Mouse (Mus musculus): Measurements from ENCODE around the gene Zfp580.
"Not testable (repeated sequence)": the region's sequence is repeated elsewhere in the genome, so short reads cannot be mapped to it uniquely, and the experiment has no call there.

Gene Zfp580

GRCm38 (mm10) chr7:5051193-5052192 lies at the start of gene Zfp580:
Gene Zfp580, plus strand, starts transcription at chr7:5051538.
- DNase-seq = peak; percentile 86

- DNase-seq = not testable (repeated sequence)
Observed at GRCm38 (mm10) chr7:5002876-5003275, 48.5 kb upstream of the Zfp580 start.

GRCm38 (mm10) chr7:5008229-5008628 lies 43.1 kb upstream of the Zfp580 start:
- DNase-seq = no peak

GRCm38 (mm10) chr7:5012681-5013513 lies 38.4 kb upstream of the Zfp580 start:
- DNase-seq = peak; percentile 59

GRCm38 (mm10) chr7:5014251-5015117 lies 36.9 kb upstream of the Zfp580 start, which contains the start of the genes Zfp524 and Fiz1:
Gene Zfp524, plus strand, starts transcription at chr7:5014415.
Gene Fiz1, minus strand, starts transcription at chr7:5014697.
- peak; percentile 95 for DNase-seq

- DNase-seq = peak; percentile 96
Observed at GRCm38 (mm10) chr7:5015118-5016001, 36.0 kb upstream of the Zfp580 start, which contains the start of gene Gm44973. Gene Gm44973, plus strand, starts transcription at chr7:5015496.

- peak; percentile 54 for DNase-seq
Observed at GRCm38 (mm10) chr7:5016057-5016456, 35.3 kb upstream of the Zfp580 start.

- DNase-seq = peak; percentile 48
Observed at GRCm38 (mm10) chr7:5016920-5017319, 34.4 kb upstream of the Zfp580 start.

- peak; percentile 70 for DNase-seq
Observed at GRCm38 (mm10) chr7:5017352-5017751, 34.0 kb upstream of the Zfp580 start.

GRCm38 (mm10) chr7:5017931-5018330 lies 33.4 kb upstream of the Zfp580 start:
- DNase-seq = no peak

- DNase-seq = not testable (repeated sequence)
Observed at GRCm38 (mm10) chr7:5019576-5019975, 31.8 kb upstream of the Zfp580 start.

- DNase-seq = peak; percentile 99
Observed at GRCm38 (mm10) chr7:5020000-5020681, 31.2 kb upstream of the Zfp580 start, which contains the start of the genes Zfp865 and Ccdc106. Gene Zfp865, plus strand, starts transcription at chr7:5020376. Gene Ccdc106, plus strand, starts transcription at chr7:5020553.

GRCm38 (mm10) chr7:5020685-5021084 lies 30.7 kb upstream of the Zfp580 start:
- DNase-seq = peak; percentile 73

GRCm38 (mm10) chr7:5021197-5021596 lies 30.1 kb upstream of the Zfp580 start:
- DNase-seq = no peak

GRCm38 (mm10) chr7:5029543-5029942 lies 21.8 kb upstream of the Zfp580 start:
- peak; percentile 29 for DNase-seq

GRCm38 (mm10) chr7:5029946-5030345 lies 21.4 kb upstream of the Zfp580 start:
- DNase-seq = peak; percentile 10

- DNase-seq = peak; percentile 32
Observed at GRCm38 (mm10) chr7:5030554-5031275, 20.6 kb upstream of the Zfp580 start.

GRCm38 (mm10) chr7:5031496-5031895 lies 19.8 kb upstream of the Zfp580 start:
- DNase-seq = peak; percentile 25

GRCm38 (mm10) chr7:5033818-5034217 lies 17.5 kb upstream of the Zfp580 start, which contains the start of gene 4632433K11Rik:
Gene 4632433K11Rik, plus strand, starts transcription at chr7:5034118.
- DNase-seq = no peak
